Mouse (Mus musculus) heart, adult 2 months (tissue): ENCODE data around the gene AB124611.

Experiments used
- CTCF ChIP-seq: fragments of 200-600 bp; IDR thresholded peaks from 2 replicates; pipeline ENCODE4 v1.8.1; 2022; ENCODE audit warnings: antibody characterized with exemption, mild to moderate bottlenecking, moderate library complexity
- EP300 ChIP-seq: fragments of 200-500 bp; IDR thresholded peaks from 2 replicates; pipeline ENCODE4 v1.6.1; 2011; ENCODE audit warnings: low read depth, low read length, control low read depth; ENCODE audit not compliant: insufficient read depth
- POLR2A ChIP-seq: fragments of 200-500 bp; IDR thresholded peaks from 2 replicates; pipeline ENCODE4 v1.6.1; 2011; ENCODE audit warnings: mild to moderate bottlenecking, low read depth, low read length, control low read depth; ENCODE audit not compliant: insufficient read depth

DNA sequence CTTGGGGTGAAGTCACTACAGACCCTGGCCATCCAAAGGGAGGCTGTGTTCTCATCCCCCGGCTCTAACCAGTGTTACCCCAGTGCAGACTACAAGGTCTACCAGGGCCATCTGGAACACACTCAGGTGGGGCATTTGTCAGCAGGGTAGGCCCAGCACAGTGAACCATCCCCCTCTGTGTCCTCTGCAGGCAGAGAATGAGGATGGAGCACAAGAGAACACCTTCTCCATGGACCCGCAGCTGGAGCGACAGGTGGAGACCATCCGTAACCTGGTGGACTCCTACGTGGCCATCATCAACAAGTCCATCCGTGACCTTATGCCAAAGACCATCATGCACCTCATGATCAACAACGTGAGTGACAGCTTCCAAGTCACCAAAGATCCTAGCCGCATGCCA lies 22.6 kb upstream of the AB124611 start:
- TF ChIP-seq CTCF = no peak
- no peak for TF ChIP-seq EP300
- no peak for TF ChIP-seq POLR2A
